Mouse (Mus musculus) CD4-positive, CD25-positive, alpha-beta regulatory T cell, adult 4 months (primary cell): ENCODE data around the gene Rab34. TPM values are rescaled to one million over a fixed set of nuclear protein-coding genes. Genes with fewer than 3 reads are reported as not detected.
A peak's percentile ranks its signal among the peaks of the same experiment; 100 is the strongest.

ENCODE experiments used
- ATAC-seq: one replicate; pipeline ENCODE4 v1.8.0; 2017
- polyA plus RNA-seq, 2 experiments: library from polyadenylated mRNA; unstranded; fragments of 100-300 nt; shearing (Covaris generic); gene quantifications; one replicate each; pipeline ENCODE4 v1.2.1; 2017

Rab34 gene
- polyA plus RNA-seq, 2 experiments from 2014 or later: not detected

DNA sequence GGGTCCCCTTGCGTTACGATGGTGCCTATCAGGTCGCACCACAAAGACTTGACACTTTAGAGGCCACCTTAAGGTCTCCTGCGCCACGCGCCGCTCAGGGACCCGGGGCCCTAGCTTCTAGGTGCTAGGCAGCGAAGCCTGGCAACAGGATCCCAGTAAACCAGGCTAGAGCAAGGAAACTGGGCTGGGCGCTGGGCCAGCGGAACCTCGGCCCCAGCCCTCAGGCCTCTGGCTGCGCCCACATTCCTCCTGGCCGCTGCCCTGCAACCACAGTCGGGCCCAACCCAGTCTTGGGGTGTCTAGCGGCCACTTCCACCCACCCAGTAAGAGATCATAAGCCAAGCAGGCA, 22.5 kb upstream of the Rab34 start:
- ATAC-seq: peak; percentile 13

DNA sequence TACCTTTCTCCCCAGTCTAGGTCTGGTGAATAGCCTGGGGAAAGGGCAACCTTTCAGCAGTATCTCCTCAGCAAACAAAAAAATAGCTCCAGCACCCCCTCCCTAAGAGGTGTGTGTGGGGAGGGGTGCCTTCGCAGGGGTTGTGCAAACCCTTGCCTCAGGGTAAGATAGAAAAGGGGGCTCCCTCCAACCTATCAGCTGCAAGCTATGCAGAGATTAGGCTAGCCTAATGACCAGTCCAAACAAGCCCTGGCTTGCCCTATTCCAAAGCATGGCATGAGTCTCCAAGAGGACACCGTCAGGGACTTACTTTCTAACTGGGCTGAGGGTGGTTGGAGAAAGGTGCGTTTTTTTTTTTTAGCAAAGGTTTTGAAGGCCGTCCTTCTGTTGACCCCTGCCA, 22.1 kb upstream of the Rab34 start:
- ATAC-seq: no peak

GRCm38 (mm10) chr11:78166640-78167039, 21.6 kb upstream of the Rab34 start:
- ATAC-seq: no peak

GRCm38 (mm10) chr11:78167257-78167959, 20.8 kb upstream of the Rab34 start:
- ATAC-seq: no peak

DNA sequence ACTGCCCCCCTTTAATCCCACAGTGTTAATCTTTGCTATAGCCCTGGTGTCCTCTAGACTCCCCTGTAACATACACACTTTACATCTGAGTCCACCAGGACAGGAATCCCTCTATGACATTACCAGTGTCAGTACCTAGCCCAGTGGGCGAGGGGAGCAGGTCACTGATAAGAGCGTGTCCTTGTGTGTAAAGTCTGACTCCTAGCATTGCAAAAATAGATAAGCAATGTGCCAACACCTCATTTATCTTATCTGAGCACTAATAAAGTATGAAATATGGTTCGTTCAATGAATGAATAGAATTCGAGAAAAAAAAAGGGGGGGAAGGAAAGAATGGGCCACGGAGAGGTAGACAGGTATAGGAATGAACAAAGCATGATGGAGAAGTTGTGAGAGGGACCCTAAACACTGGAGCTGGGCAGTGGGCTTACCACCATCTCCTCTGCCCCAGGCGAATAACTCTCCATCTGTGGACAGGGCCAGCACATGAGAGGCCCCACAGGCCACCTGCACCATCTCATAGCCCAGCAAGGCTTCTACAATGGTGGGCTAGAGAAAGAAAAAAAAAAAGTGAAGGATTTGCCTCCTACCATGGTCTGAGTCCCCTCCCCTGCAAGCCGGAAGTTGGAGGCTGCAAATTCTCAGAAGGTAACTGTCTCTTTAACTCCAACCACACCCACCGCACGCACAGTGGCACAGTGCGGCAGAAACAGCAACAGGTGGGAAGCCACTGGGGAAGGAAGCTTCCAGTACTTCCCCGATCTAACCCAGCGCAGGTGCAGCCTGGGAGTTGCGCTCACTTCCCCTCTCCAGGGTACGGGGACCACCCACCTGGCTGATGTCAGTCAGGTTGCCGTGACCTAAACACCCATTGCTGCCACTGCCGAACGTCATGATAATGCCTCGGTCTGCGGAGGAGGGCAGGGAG, 19.4 kb upstream of the Rab34 start:
- ATAC-seq: peak; percentile 80

- ATAC-seq: no peak
Measured at GRCm38 (mm10) chr11:78170306-78170705, 17.9 kb upstream of the Rab34 start.

- no peak for ATAC-seq
Measured at GRCm38 (mm10) chr11:78171328-78171727, 16.9 kb upstream of the Rab34 start.

GRCm38 (mm10) chr11:78172034-78172747, 16.0 kb upstream of the Rab34 start:
- no peak for ATAC-seq

DNA sequence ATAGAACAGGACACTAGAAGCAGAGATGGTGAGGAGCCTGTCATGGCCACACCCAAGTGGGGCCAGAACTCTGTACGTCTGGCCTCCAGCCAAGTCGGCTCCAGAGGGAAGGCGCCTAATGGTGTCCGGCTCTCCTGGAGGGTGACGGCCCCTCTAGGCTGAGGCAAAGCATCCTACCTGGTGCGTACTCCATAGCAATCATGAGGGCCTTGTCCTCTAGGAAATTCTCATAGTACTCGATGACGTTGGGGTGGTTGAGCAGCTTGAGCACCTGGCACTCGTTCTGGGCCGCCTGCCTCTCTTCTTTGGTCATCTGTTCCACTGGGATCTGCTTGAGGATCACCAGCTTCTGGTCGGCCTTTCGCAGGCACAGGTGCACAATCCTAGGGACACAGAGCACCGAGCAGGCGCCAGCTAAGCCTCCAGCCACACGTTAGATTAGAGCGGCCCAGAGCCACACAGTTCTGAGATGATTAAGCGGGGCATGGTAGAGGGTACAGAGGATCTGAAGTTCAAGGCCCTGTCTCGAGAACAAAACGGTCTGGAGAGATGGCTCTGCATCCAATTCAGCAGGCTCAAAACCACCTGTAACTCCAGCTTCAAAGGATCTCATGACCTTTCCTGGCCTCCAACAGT, 15.4 kb upstream of the Rab34 start:
- ATAC-seq: no peak

DNA sequence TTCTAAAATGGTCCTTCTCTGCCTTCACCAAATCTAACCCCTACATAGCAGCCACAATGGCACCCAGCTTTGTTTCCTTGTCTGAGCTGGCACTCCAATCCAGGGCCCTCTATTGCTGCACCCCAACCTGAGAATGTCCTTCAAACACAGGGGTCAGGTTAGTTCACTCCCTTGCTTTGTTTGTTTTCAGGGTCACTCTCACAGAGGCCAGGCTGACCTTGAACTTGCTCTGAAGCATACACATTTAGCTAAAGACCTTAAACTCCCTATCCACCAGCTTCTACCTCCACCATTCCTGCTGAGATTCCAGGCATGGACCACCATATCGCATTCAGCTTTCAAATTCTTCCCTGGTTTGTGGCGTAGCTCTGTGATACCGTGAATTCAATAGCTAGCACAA, 13.7 kb upstream of the Rab34 start:
- no peak for ATAC-seq

GRCm38 (mm10) chr11:78175771-78176401, 12.3 kb upstream of the Rab34 start:
- no peak for ATAC-seq

- peak; percentile 71 for ATAC-seq
Measured at GRCm38 (mm10) chr11:78176402-78176862, 11.8 kb upstream of the Rab34 start, which contains the start of the genes Nek8 and Tlcd1. Nek8 (minus strand) TSS chr11:78176675. Tlcd1 (plus strand) TSS chr11:78176711.

DNA sequence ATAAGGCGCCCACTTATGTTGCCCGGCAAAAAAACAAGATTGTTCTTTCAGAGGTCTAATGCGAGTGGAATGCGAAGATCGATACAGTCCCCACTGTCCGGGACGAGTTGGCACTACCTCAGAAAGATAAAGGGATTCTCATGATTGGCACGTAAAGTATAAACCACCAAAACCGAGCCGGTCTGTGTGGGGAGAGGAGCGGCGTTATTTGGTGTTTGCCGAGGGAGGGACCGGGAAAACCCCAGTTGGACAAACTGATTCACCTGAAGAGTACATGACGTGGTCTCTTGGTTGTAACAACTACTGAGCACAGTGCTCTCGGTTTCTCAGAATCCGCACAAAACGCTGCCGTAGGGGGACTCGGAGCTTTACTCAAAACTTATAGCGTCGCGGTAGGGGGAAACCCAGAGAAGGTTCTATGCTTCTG, 11.3 kb upstream of the Rab34 start:
- ATAC-seq: peak; percentile 32

GRCm38 (mm10) chr11:78177437-78177836, 10.8 kb upstream of the Rab34 start:
- no peak for ATAC-seq

- ATAC-seq: peak; percentile 59
Measured at GRCm38 (mm10) chr11:78177903-78178858, 10.0 kb upstream of the Rab34 start.

GRCm38 (mm10) chr11:78178859-78179437, 9.3 kb upstream of the Rab34 start:
- ATAC-seq: no peak

DNA sequence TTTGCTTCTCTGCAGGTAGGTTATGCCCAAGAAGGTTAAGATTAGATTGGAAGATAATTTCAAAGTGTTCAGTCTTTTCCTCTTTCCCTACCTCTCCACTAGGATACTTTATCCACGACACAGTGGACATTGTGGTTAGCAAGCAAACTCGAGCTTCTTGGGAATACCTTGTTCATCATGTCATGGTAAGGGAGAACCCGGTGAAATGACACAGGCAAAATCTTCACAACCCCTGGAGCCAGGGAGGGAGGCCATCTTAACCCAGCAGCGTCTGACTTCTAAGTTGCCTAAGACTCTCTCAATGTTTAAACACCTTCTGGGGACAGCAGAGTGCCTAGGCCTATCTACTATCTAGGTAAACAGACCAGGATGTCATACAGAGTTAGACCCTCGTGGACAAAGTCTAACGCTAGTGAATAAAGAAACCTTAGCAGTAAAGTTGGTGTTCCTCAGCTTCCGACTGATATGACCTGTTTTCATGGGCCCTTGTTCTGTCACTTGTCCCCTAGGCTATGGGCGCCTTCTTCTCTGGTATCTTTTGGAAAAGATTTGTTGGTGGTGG, 8.7 kb upstream of the Rab34 start:
- no peak for ATAC-seq

DNA sequence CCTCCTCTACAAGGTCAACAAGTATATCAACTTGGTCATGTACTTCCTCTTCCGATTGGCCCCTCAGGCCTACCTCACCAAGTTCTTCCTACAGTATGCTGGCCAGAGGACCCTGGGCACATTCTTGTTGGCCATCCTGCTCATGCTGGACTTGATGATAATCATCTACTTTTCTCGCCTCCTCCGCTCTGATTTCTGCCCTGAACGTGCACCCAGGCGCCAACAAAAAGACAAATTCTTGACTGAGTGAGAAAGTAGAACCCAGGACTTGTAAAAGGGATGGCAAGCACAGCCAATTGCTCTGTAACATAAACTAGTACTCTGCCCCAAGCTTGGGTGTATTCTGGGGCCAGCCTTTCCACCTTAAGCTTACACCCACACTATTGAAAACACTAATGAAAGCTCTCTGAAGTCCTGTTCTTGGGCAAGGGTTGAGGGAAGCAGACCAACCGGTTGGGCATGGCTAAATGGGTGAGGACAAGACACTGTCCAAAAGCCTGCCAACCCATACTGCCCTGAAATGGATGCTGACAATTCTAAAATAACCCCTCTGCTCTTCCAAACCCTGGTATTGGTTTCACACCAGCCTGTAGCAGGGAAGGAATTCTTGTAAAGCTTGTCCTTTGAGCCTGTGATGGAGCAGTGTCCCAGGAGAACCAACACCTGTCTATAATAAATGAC, 8.0 kb upstream of the Rab34 start:
- no peak for ATAC-seq

- ATAC-seq: no peak
Measured at GRCm38 (mm10) chr11:78181830-78182357, 6.3 kb upstream of the Rab34 start.
